Mouse (Mus musculus): ENCODE results near the gene Nptxr. TPM values are rescaled to one million over a fixed set of nuclear protein-coding genes. Genes with fewer than 3 reads are reported as not detected.

Gene Nptxr
- polyA plus RNA-seq, 1 experiment, result not detected

DNA sequence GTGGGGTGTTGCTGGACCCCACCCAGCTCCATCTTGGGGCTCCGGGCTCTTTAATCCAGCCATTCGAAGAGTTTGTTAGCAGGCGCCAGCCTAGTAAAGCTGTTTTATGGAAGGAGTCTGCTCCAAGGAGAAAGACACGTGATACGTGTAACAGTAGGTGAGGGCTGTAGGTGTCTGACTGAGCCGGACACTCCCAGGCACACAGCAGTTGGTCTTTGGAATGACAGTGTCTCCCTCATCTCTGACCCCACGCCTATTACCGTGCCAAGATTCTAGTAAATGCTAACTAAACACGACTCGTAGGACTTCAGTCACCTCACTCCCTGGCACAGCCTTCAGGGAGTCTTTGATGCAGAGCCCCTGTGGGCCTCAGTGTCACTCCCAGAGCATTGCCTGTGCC is 59.3 kb downstream of the Nptxr start:
- TF ChIP-seq POLR2A (IDR thresholded peaks at IDR 0.05; ENCODE audit: insufficient read depth, low read depth, low read length) (no peak), CTCF (IDR thresholded peaks at IDR 0.05; ENCODE audit: insufficient read depth, low read depth, low read length) (no peak)
- Histone ChIP-seq H3K4me1 (ENCODE audit: control insufficient read depth, insufficient read depth, low read length) (peaks cover 10% of the 10 kb centered on the region), H3K4me3 (ENCODE audit: insufficient read depth, low read depth, low read length) (no peak overlapping the region), H3K27ac (ENCODE audit: insufficient read depth, low read depth, low read length) (no peak overlapping the region)
- 88% methylated on average over 10 of the region's 10 CpGs for WGBS

DNA sequence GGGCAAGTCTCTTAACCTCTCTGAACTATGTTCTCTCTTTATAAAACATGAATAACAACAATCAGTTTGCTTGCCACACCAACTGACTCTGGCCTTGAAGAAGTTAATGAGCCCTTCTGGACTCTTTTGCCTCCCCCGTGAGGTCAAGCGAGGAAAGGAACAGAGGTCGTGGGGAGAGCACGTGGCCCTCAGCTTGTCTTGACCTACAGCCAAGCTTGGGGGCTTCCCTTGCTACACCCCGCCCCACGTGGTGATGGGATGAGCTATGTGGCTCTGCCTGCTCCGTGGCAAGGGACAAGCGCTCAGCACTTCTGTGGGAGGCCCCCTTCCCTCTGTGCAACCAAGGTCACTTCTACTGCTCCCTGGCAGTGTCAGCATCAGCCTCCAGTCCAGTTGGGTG is 59.8 kb downstream of the Nptxr start:
- TF ChIP-seq POLR2A (IDR thresholded peaks at IDR 0.05; ENCODE audit: insufficient read depth, low read depth, low read length), result no peak
- TF ChIP-seq CTCF (IDR thresholded peaks at IDR 0.05; ENCODE audit: insufficient read depth, low read depth, low read length), result no peak
- Histone ChIP-seq H3K27ac (ENCODE audit: insufficient read depth, low read depth, low read length) (no peak overlapping the region), H3K4me3 (ENCODE audit: insufficient read depth, low read depth, low read length) (no peak overlapping the region), H3K4me1 (ENCODE audit: control insufficient read depth, insufficient read depth, low read length) (peaks cover 14% of the 10 kb centered on the region)
- 78% methylated on average over 8 of the region's 8 CpGs for WGBS

DNA sequence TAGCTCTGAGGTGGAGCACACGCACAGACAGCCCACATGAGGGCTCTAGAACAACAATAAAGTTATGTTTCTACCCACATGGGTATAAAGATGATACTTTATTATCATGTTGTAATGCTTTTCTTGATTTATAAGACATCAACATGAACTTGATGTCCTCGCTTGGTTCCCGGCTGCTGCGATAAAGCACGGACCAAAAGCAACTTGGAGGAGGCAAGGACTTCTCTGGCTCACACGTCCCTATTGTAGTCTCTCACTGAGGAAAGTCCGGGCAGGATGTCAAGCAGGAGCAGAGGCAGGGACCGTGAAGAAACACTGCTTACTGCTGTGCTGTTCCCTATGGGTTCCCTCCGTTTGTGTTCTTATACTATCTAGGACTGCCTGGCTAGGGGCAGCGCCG is 60.6 kb downstream of the Nptxr start:
- H3K27ac ChIP-seq (ENCODE audit: insufficient read depth, low read depth, low read length), result no peak overlapping the region
- WGBS, result 87% methylated on average over 11 of the region's 11 CpGs
- H3K4me3 ChIP-seq (ENCODE audit: insufficient read depth, low read depth, low read length), result no peak overlapping the region
- no peak for TF ChIP-seq POLR2A (IDR thresholded peaks at IDR 0.05; ENCODE audit: insufficient read depth, low read depth, low read length)
- TF ChIP-seq CTCF (IDR thresholded peaks at IDR 0.05; ENCODE audit: insufficient read depth, low read depth, low read length), result no peak
- H3K4me1 ChIP-seq (ENCODE audit: control insufficient read depth, insufficient read depth, low read length), result peaks cover 21% of the 10 kb centered on the region

DNA sequence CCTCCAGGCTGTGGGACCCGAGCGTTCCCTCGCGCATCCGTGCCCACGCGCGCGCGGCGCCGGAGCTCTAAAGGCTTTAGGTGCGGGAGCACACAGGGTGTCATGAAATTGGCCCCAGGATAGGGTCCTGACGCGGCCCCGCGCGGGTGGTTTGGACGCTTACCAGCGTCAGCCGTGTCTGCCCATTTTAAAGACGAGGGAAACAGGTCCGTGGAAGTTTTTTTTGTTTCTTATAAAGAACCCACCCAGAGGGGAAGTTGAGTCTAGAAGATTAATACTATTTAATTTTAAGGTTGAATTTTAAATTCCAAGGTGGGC is 61.9 kb downstream of the Nptxr start:
- Histone ChIP-seq H3K27ac (ENCODE audit: insufficient read depth, low read depth, low read length) (0 out of 2 replicates have a peak overlapping the region, but pooled peaks have one; percentile 28), H3K4me3 (ENCODE audit: insufficient read depth, low read depth, low read length) (peak overlapping the region; percentile 75), H3K4me1 (ENCODE audit: control insufficient read depth, insufficient read depth, low read length) (peaks cover 28% of the 10 kb centered on the region)
- TF ChIP-seq CTCF (IDR thresholded peaks at IDR 0.05; ENCODE audit: insufficient read depth, low read depth, low read length) (no peak), POLR2A (IDR thresholded peaks at IDR 0.05; ENCODE audit: insufficient read depth, low read depth, low read length) (no peak)
- under 1% methylated on average over 23 of the region's 23 CpGs for WGBS

DNA sequence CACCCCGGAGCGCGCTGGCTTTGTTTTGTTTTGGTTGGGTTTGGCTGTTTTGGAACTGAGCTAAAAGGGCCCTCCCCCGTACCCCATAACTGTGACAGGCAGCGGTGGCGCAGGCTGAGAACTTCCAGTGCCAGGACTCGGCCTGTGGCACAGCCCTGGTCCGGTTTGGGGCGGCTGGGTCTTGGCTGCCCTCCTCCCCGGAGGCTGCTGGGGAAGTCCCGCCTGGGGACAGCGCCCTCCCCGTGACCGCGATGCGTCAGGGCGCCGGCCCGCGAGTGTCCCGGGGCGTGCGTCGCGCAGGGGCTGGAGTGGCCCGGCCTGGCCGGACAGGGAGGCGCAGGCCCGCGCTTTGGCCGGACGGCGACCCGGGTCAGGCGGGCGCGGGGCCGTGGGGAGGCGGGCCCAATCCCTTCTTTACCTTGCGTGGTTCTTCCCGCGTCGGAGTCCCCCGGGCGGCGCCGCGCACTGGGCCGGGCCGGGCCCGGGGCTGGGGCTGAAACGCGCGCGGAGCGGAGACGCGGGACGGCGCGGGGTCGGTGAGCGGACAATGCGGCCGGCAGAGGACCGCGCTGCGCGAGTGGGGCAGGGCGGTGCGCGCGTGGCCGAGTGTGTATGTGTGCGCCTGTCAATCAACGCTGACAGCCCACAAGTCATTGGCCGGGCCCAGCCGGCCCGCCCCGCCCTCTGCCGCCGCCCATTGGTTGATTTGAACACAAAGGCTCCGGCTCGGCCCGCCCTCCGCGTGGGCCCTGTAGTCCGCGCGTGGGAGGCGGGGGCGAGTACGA is 62.5 kb downstream of the Nptxr start, which contains the start of gene Sun2:
Gene Sun2, minus strand, starts transcription at position 616 of the 785 bp plus-strand sequence.
- H3K4me3 ChIP-seq (ENCODE audit: insufficient read depth, low read depth, low read length), result peak within 1 kb of the TSS; percentile 75
- peak within 1 kb of the TSS; percentile 28 for H3K27ac ChIP-seq (ENCODE audit: insufficient read depth, low read depth, low read length)
- TF ChIP-seq CTCF (IDR thresholded peaks at IDR 0.05; ENCODE audit: insufficient read depth, low read depth, low read length), result no peak
- TF ChIP-seq POLR2A (IDR thresholded peaks at IDR 0.05; ENCODE audit: insufficient read depth, low read depth, low read length), result peak; percentile 59
- under 1% methylated on average over 92 of the region's 93 CpGs for WGBS
- H3K4me1 ChIP-seq (ENCODE audit: control insufficient read depth, insufficient read depth, low read length), result peaks cover 28% of the 10 kb centered on the region

DNA sequence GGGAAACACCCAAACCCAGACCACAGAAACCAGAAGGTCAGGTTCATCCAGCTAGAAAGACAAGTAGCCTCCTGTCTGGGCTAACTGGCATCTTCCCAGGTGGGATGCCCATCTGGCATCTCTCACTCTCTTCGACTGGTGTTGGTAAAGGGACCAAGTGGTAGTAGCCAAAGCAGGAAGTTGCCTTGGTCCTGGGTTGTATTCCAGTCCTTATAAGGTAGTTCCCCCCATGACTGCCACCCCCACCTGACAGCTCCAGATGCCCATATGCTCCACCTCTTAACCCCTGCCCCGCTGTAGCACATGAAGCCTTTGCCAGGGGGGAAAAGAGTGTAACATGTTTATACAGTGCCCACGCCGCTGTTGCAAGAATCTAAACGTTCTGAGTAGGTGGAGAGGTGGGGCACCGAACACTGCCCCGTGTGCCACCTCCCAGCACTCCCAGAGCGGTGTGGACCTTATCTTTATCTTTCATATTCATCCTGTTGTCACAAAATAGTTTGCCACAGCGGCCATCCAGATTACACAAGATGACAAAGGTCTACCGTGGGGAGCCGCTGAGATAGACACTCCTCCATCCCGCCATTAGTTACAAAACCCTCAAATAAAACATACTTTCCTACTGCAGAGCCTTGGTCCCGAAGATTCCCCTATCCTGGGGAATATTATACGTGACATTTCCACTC is 63.2 kb downstream of the Nptxr start:
- 7% methylated on average over 14 of the region's 14 CpGs for WGBS
- TF ChIP-seq CTCF (IDR thresholded peaks at IDR 0.05; ENCODE audit: insufficient read depth, low read depth, low read length) (no peak), POLR2A (IDR thresholded peaks at IDR 0.05; ENCODE audit: insufficient read depth, low read depth, low read length) (no peak)
- peak overlapping the region; percentile 75 for H3K4me3 ChIP-seq (ENCODE audit: insufficient read depth, low read depth, low read length)
- peaks cover 28% of the 10 kb centered on the region for H3K4me1 ChIP-seq (ENCODE audit: control insufficient read depth, insufficient read depth, low read length)
- H3K27ac ChIP-seq (ENCODE audit: insufficient read depth, low read depth, low read length), result peak overlapping the region; percentile 18

DNA sequence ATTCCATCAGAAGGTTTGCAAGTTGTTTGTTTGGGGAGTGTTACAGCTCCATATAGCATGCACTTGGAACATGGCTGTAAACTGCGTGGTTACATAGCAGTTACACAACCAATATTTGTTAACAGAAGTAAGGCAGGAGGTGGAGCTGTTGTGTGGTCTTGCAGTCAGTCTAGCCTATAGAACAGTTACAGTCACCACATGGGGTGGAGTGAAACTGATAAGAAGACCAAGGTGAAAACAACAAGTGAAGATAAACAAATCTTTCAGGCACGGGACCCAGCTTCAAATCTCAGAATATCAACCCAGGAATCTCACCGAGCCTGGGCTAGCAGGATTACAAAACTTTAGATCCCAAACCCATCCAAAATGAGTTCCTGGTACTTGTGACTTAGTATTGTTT is 63.8 kb downstream of the Nptxr start:
- TF ChIP-seq POLR2A (IDR thresholded peaks at IDR 0.05; ENCODE audit: insufficient read depth, low read depth, low read length) (no peak), CTCF (IDR thresholded peaks at IDR 0.05; ENCODE audit: insufficient read depth, low read depth, low read length) (no peak)
- Histone ChIP-seq H3K4me3 (ENCODE audit: insufficient read depth, low read depth, low read length) (no peak overlapping the region), H3K27ac (ENCODE audit: insufficient read depth, low read depth, low read length) (no peak overlapping the region; the same call in 1 of the 2 replicates), H3K4me1 (ENCODE audit: control insufficient read depth, insufficient read depth, low read length) (peaks cover 31% of the 10 kb centered on the region)
- WGBS, result 56% methylated on average over 3 of the region's 3 CpGs

Other genes with a start within 250 kb of the Nptxr start
- gene Dmc1, start 199.7 kb downstream of the Nptxr start, polyA plus RNA-seq (2012; ENCODE audit: insufficient read depth, insufficient read length, low replicate concordance, missing spikeins), result not detected in 2 replicates
- gene Fam227a, start 145.8 kb downstream of the Nptxr start, polyA plus RNA-seq (2012; ENCODE audit: insufficient read depth, insufficient read length, low replicate concordance, missing spikeins), result not detected in 2 replicates
- not detected in 2 replicates for gene Cby1, start 145.6 kb downstream of the Nptxr start, polyA plus RNA-seq (2012; ENCODE audit: insufficient read depth, insufficient read length, low replicate concordance, missing spikeins)
- not detected in 2 replicates for gene Tomm22, start 133.9 kb downstream of the Nptxr start, polyA plus RNA-seq (2012; ENCODE audit: insufficient read depth, insufficient read length, low replicate concordance, missing spikeins)
- gene Josd1, start 116.8 kb downstream of the Nptxr start, polyA plus RNA-seq (2012; ENCODE audit: insufficient read depth, insufficient read length, low replicate concordance, missing spikeins), result not detected in 2 replicates
- gene Gtpbp1, start 113.9 kb downstream of the Nptxr start, polyA plus RNA-seq (2012; ENCODE audit: insufficient read depth, insufficient read length, low replicate concordance, missing spikeins), result not detected in 2 replicates
- 247 TPM in 1 of 2 replicates, not detected in the other for gene Sun2, start 62.2 kb downstream of the Nptxr start, polyA plus RNA-seq (2012; ENCODE audit: insufficient read depth, insufficient read length, low replicate concordance, missing spikeins)
- not detected in 2 replicates for gene Dnal4, start 26.9 kb downstream of the Nptxr start, polyA plus RNA-seq (2012; ENCODE audit: insufficient read depth, insufficient read length, low replicate concordance, missing spikeins)
- not detected in 2 replicates for gene Npcd, start 29.5 kb upstream of the Nptxr start, polyA plus RNA-seq (2012; ENCODE audit: insufficient read depth, insufficient read length, low replicate concordance, missing spikeins)
- gene Cbx6, start 29.9 kb upstream of the Nptxr start, polyA plus RNA-seq (2012; ENCODE audit: insufficient read depth, insufficient read length, low replicate concordance, missing spikeins), result not detected in 2 replicates
- 702 TPM in 1 of 2 replicates, not detected in the other for gene Apobec3, start 86.9 kb upstream of the Nptxr start, polyA plus RNA-seq (2012; ENCODE audit: insufficient read depth, insufficient read length, low replicate concordance, missing spikeins)
- not detected in 2 replicates for gene Cbx7, start 166.4 kb upstream of the Nptxr start, polyA plus RNA-seq (2012; ENCODE audit: insufficient read depth, insufficient read length, low replicate concordance, missing spikeins)
- not detected in 2 replicates for gene Pdgfb, start 210.2 kb upstream of the Nptxr start, polyA plus RNA-seq (2012; ENCODE audit: insufficient read depth, insufficient read length, low replicate concordance, missing spikeins)

All from olfactory bulb, adult 2 months (tissue).